Mouse (Mus musculus): ENCODE results near the gene Tfap2d.

DNA sequence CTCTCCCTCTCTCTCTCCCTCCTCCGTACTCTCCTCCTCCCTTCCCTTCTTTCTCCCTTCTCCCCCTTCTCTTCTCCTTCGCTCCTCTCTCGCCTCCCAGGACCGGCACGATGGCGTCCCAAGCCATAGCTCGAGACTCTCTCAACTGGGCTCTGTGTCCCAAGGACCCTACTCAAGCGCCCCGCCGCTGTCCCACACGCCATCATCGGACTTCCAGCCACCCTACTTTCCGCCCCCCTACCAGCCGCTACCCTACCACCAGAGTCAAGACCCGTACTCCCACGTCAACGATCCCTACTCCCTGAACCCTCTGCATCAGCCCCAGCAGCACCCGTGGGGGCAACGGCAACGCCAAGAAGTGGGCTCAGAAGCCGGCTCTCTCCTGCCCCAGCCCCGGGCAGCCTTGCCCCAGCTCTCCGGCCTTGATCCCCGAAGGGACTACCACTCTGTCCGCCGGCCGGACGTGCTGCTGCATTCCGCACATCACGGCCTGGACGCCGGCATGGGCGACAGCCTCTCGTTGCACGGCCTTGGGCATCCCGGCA, 111.1 kb downstream of the Tfap2d start:
- no peak for TF ChIP-seq CTCF (IDR thresholded peaks at IDR 0.05; ENCODE audit: control insufficient read depth, insufficient read depth, low read length)
- no peak for TF ChIP-seq POLR2A (IDR thresholded peaks at IDR 0.05; ENCODE audit: borderline replicate concordance, control insufficient read depth, low read depth, low read length)
